Mouse (Mus musculus) CH12.LX (cell line): ENCODE measurements around the gene Ung.

Experiments used
- CTCF ChIP-seq, 2 experiments: IDR thresholded peaks in 1 of 2; conservative IDR thresholded peaks in 1 of 2; 2 replicates each; pipeline ENCODE4 v1.5.1; 2011 to 2012; ENCODE audit warnings: low read depth in 2 of 2, low read length in 2 of 2, improper control_type of control experiment in 1 of 2, inconsistent platforms in 1 of 2, mild to moderate bottlenecking in 1 of 2, moderate library complexity in 1 of 2
- EP300 ChIP-seq: IDR thresholded peaks from 2 replicates; pipeline ENCODE4 v1.6.1; 2011; ENCODE audit warnings: low read length, improper control_type of control experiment
- JUND ChIP-seq: conservative IDR thresholded peaks from 2 replicates; pipeline ENCODE4 v1.6.1; 2011; ENCODE audit warnings: low read depth, low read length, improper control_type of control experiment
- MAX ChIP-seq: IDR thresholded peaks from 2 replicates; pipeline ENCODE4 v1.6.1; 2011; ENCODE audit warnings: low read length, improper control_type of control experiment
- MEF2A ChIP-seq: IDR thresholded peaks from 2 replicates; pipeline ENCODE4 v1.6.1; 2014; ENCODE audit warnings: low read depth, mild to moderate bottlenecking, inconsistent platforms, low read length, improper control_type of control experiment, borderline replicate concordance
- MYC ChIP-seq: IDR thresholded peaks from 2 replicates; pipeline ENCODE4 v1.6.1; 2011; ENCODE audit warnings: low read depth, mild to moderate bottlenecking, improper control_type of control experiment, low read length
- NELFE ChIP-seq: IDR thresholded peaks from 2 replicates; pipeline ENCODE4 v1.6.1; 2011; ENCODE audit warnings: low read depth, low read length, improper control_type of control experiment
- NRF1 ChIP-seq: IDR thresholded peaks from 2 replicates; pipeline ENCODE4 v1.6.1; 2014; ENCODE audit warnings: low read depth, mild to moderate bottlenecking, inconsistent platforms, low read length, improper control_type of control experiment, moderate library complexity
- POLR2A ChIP-seq: IDR thresholded peaks from 2 replicates; pipeline ENCODE4 v1.6.1; 2011; ENCODE audit warnings: low read depth, mild to moderate bottlenecking, improper control_type of control experiment, low read length
- RAD21 ChIP-seq: IDR thresholded peaks from 2 replicates; pipeline ENCODE4 v1.6.1; 2011; ENCODE audit warnings: low read depth, mild to moderate bottlenecking, low read length, improper control_type of control experiment, moderate library complexity
- UBTF ChIP-seq: IDR thresholded peaks from 2 replicates; pipeline ENCODE4 v1.6.1; 2012; ENCODE audit warnings: low read depth, mild to moderate bottlenecking, inconsistent platforms, low read length, improper control_type of control experiment, moderate library complexity
- USF1 ChIP-seq: IDR thresholded peaks from 2 replicates; pipeline ENCODE4 v1.6.1; 2014; ENCODE audit warnings: low read depth, mild to moderate bottlenecking, inconsistent platforms, low read length, improper control_type of control experiment
- ZC3H11A ChIP-seq: IDR thresholded peaks from 2 replicates; pipeline ENCODE4 v1.6.1; 2012; ENCODE audit warnings: low read depth, mild to moderate bottlenecking, inconsistent platforms, low read length, improper control_type of control experiment
- ZNF384 ChIP-seq: IDR thresholded peaks from 2 replicates; pipeline ENCODE4 v1.6.1; 2012; ENCODE audit warnings: low read depth, low read length, improper control_type of control experiment, inconsistent platforms

GRCm38 (mm10) chr5:114102807-114103206, 27.4 kb upstream of the Ung start:
- no peak for TF ChIP-seq MAX
- TF ChIP-seq MYC: no peak
- TF ChIP-seq CTCF (conservative IDR thresholded peaks at IDR 0.05 in 1 of 2, IDR thresholded peaks at IDR 0.05 in 1 of 2; ENCODE audit: low read depth in 2 of 2, low read length in 2 of 2): no peak
- no peak for TF ChIP-seq ZNF384
- TF ChIP-seq ZC3H11A: no peak
- TF ChIP-seq NRF1: no peak
- no peak for TF ChIP-seq RAD21
- TF ChIP-seq NELFE: no peak
- TF ChIP-seq EP300: no peak
- TF ChIP-seq JUND: no peak
- TF ChIP-seq MEF2A: no peak
- no peak for TF ChIP-seq POLR2A
- no peak for TF ChIP-seq UBTF
- TF ChIP-seq USF1: no peak
